Mouse (Mus musculus) kidney, adult 8-10 months (tissue): ENCODE data around the gene Olfr643.

Experiments used
- DNase-seq, 2 experiments: peaks; one replicate each; pipeline ENCODE4 v3.0.0; 2022

Gene Olfr643

DNA sequence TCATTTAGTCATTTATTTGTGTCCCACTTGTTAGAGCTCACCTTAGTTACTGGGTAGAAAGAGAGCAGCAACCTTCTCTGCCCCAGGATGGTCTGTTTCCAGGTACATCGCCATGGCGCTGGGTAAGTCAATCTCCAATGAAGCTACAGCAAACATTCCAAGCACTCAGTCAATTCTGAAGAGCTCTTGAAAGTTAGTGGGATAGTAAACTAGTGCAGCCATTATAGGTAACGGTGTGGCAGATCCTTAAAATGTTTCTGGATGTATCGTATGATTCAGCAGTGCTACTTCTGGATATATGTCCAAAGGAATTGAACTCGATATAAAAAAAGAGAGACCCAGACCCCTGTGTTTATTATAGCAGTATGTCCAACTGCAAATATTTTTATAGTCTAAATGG, at the start of gene Olfr643:
Olfr643 (minus strand) TSS at position 101 of the 400 bp plus-strand sequence.
- no peak for DNase-seq

DNA sequence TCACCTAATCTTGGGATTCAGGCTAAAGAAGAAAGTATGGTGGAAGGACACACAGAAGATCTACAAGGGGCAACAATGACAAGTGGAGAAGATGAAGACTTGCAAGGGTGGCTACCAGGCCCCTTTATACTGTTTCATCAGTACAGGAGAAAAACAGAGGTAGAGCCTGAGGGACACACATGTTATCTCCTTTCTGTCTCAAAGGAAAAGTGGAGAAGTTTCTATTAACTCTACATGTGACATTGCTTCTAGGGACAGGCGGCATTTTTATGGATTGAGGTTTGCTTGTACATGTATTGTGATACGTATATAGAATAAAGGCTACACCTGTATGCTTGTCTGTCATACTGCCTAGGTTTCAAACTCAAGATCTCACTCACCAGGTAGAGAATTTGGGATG, 46.1 kb upstream of the Olfr643 start, which contains the start of gene Olfr648:
Olfr648 (minus strand) TSS at position 101 of the 400 bp plus-strand sequence.
- no peak for DNase-seq

DNA sequence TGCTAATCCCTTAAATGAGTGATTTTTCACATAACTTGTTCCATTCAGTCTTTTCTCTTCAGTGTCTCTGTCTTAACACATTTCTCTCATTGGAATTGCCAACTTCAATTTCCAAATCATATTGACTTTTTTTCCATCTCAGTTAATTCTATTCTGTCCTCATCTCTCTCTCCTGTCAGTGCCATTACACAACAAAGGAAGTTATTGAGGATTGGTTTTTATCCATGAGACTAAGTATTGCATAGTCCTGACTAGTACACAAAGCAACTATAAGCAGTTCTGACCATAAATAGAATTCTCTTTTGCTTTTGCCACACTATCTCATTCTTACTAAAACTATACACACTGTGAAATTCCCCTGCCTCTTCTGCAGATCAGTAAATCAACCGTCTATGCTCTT, 41.9 kb upstream of the Olfr643 start:
- DNase-seq: no peak

DNA sequence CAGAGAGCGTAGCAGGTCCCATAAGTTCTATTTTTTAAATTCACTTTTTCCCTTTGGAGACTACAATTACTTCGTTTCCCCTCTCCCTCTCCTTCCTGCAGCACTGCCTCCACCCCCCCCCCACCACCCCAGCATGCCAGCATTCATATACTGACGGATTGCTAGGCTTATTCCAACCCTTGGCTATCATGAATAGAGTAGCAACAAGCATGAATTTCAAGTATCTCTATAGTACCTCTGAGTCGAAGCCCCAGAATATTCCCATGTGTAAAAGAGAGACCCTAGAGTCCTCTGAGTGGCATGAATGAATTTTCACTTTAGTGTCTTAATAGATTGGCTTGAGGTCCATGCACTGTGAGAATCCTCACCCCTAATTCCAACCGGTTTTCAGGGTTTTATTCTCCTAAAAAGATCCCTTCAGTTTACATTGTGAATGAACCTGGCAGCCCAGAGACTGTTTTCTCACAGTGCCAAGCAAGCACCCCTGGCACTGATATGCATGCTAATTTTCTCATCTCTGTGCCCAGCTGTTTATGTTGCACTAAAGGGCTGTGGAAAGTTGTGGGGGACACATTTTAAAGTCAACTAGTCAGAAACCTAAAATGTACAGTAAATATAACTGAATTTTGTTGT, 41.3 kb upstream of the Olfr643 start:
- no peak for DNase-seq

DNA sequence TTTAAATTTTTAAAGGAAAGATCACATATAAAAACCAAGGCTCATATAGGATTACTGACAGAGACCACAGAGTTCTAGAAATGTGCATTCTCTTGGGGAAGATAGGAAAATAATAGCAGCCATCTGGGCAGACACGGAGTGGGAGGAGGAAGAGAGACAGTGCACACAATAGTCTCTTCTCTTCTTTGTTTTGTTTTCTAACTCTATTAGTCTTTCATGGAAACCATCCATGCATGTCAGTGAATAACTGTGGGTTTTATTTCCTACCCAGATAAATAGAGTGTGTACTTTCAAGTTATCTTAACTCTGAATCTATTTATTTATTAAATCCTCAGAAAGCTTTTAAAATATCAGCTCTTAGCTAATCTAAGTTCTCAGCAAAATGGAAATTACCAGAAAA, 37.9 kb upstream of the Olfr643 start:
- no peak for DNase-seq

DNA sequence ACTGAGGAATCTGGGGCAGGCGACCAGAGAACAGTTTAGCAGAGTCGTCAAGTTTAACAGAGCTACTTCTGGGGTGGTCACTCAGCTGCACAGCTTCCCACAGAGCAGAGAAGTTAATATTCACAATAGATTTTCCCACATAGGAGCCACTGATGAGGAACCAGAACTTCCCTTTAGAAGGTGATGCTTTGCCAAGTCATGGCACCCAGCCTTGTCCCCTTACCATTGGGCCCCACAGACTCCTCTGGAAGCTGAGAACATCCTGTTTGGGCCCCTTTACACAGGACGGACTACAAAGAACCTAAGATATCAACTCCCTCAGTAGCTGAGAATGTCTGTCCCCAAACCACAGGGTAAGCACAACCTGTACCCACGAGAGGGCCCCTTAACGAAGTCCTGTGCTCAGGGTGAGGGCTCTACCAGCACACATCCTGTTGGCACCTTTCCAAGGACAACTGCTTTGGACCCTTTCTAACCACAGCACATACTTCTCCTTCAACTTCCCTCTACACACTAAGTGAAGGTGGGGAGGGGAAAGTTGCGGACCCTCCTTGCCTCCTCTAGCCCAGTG, 32.5 kb upstream of the Olfr643 start:
- DNase-seq: no peak

DNA sequence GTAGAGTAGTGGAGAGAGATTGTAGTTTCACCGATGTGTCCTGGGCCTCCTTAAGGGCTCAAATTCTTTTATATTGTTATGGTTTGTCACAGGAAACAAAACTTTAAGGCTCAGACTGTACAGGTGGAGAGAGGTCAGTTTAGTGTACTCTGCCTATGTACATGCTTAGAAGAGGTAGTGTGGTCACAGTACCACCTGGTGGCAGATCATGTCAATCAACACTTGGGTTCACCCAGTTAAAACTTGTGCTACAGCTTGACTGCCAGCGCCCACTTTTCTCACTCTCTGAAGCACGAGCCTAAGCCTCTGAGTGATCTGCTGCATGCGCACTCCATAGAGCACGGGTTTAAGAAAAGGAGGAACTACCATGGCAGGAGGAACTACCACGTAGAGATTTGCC, 29.9 kb upstream of the Olfr643 start:
- DNase-seq: no peak

DNA sequence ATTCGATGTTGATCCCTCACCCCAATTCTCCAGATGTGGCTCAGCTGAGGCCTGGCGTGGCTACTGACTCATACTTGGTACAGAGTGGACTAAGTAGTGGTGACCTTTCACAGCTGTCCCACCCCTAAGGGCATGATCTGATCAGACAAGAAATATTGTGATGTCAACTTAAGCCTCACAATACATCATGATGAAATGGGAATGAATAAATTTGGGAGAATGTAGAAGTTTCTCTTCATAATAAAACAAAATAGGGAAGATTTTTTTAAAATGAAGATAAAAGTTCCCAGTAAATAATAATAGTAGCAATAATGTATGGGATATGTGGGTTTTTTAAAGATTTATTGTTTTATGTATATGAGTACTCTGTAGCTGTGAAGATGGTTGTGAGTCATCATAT, 13.3 kb upstream of the Olfr643 start, which contains the start of gene Ubqlnl:
Ubqlnl (minus strand) TSS at position 101 of the 400 bp plus-strand sequence.
- DNase-seq: no peak

DNA sequence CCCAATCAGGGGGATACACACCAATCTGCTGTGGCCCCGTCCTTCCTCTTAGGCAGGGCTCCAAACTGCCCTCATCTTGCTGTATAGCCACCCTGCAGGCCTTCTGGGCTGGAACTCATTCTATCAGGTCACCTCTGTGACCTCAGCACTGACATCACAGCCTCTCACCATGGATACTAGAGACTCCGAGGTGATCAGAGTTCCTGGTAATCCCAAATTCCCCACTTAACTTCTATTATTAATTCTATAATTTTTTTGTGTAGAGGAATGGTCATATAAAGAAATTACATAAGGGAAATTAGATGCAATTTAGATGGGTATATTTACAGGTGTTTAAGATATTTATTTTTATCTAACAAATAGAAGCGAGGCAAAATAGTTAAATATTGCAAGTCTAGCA, 6.0 kb upstream of the Olfr643 start, which contains the start of gene Ubqln3:
Ubqln3 (minus strand) TSS at position 101 of the 400 bp plus-strand sequence.
- no peak for DNase-seq

DNA sequence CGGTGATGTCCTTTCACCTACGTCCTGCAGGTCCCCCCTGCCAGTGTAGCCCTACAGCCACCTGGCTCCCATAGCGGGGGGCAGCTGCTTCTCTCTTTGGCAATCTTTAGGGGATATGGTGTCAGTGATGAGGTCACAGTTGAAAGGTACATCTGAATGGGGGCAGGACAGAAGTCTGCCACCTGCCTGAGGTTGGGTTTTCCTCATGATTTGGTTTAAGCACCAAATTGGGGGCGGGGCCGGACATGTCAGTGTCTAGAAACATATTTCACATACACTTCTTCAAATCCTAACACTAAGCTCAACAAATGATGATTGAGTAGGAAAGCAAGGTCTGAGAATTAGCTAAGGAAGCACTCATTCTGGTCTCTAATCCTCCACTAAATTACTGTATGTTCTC, 7.5 kb downstream of the Olfr643 start, which contains the start of gene Ubqln5:
Ubqln5 (minus strand) TSS at position 101 of the 400 bp plus-strand sequence.
- DNase-seq: no peak

DNA sequence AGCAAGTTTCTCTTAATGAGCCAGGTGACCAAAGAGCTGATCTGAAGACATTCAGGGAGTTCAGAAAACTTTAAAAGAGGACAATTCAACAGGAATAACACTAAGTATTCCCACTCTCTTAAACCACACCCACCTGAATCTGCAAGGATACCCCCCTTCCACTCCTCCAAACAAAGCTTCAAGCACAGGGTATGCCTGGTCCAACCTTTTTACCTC, 32.5 kb downstream of the Olfr643 start, which contains the start of gene Olfr646:
Olfr646 (plus strand) TSS at position 117 of the 216 bp plus-strand sequence.
- no peak for DNase-seq

DNA sequence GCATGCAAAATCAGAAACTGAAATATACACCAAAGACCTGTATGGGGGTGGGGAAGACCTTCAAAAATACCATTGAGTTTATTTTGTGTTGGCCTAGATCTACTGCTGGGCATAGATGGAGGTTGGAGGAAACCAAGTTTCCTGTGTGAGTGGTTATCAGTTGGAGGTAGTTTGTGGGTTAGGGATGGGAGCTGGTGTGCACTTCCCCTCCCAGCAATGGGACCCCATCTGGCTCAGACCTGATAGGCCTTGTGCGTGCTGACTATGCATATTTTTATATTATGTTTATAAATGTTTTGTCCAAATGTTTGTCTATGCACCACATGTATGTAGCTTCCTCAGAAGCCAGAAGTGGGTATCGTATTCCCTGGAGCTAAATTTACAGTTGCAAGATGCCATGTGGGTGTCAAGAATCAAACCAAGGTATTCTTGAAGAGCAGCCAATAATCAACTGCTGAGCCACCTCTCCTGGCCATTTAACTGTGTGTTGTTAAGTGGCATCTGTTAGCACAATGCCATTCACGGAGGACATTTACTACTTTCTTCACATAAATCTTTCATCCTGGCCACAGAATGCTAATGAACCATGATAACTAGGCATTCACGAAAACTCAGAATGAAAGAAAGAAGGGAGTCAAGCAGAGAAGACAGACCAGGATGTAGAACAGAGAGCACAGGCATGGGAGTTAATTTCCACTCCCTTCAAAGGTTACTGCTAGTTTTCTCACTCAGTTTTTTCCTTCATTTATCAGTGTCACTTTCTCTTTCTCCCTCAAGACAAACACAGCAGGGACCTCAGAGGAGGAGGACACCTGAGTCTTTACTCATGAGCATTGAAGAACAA, 33.1 kb downstream of the Olfr643 start:
- DNase-seq: no peak

DNA sequence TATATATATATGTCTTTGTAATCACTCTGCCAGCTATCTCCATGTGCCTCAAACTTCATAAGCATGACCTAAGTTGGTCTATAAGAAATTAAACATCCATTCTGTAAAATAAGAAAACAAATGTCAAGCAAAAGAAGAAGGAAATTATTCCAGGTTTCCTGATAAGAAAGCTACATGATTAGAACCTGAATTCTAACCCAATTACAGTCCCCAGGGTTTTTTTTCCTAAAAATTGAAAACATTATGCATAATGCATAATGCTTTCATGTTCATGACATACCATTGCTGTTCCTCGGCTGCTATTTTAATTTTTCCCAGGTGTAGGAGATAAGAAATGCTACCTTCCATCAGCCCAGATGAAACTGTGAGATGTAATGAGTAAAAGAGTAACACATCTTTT, 51.8 kb downstream of the Olfr643 start, which contains the start of gene Olfr645:
Olfr645 (minus strand) TSS at position 101 of the 400 bp plus-strand sequence.
- no peak for DNase-seq

DNA sequence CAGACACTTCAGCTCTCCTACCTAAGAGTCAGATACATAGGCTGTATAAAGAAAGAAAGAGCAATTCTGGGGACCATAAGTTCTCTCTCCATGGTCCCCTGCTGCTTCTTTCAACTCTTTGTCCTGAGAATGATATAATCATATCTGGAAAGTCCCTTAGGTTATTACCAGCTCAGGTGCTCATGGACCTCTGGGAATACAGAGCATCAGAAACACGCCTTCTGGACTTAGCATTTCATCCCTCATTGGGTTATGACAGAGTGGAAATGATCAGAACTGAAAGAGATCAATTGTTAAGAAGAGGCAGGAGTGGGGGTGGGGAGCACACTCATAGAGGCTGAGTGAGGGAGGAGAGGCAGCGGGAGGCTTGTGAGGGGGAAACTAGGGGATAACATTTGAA, 65.4 kb downstream of the Olfr643 start, which contains the start of gene Olfr644:
Olfr644 (minus strand) TSS at position 101 of the 400 bp plus-strand sequence.
- no peak for DNase-seq

DNA sequence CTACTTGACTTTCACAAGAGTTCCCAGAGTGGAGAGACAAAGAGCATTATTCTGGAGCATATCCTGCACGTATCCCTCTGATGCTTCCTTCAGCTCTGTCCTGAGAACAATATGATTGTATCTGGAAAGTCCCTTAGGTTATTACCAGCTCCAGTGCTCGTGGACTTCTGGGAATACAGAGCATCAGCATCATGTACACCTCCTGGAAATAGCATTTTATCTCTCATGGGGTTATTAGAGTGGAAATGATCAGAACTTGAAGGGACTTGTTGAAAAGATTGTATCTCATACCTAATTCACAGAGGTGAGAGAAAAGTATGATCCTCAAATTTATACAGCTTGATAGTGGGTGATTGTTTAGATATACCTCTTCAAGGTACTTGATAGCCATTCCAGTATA, 75.9 kb downstream of the Olfr643 start, which contains the start of gene 4930516K23Rik:
4930516K23Rik (minus strand) TSS at position 101 of the 400 bp plus-strand sequence.
- DNase-seq: no peak

DNA sequence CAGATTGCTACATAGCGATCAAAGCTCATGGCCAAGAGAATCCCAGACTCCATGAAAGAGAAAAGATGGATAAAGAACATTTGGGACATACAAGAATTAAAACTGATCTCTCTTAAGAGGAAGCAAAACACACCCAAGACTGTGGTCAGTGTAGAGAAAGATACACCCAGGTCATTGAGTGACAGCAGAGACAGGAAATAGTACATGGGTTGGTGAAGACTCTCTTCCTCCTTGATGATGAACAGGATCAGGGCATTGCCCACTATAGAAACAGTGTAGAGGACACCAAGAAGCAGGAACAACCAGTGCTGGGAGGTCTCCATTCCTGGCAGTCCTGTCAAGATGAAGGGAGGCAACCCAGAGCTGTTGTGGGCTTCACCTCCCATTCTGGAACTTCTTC, 78.0 kb downstream of the Olfr643 start:
- DNase-seq: no peak

DNA sequence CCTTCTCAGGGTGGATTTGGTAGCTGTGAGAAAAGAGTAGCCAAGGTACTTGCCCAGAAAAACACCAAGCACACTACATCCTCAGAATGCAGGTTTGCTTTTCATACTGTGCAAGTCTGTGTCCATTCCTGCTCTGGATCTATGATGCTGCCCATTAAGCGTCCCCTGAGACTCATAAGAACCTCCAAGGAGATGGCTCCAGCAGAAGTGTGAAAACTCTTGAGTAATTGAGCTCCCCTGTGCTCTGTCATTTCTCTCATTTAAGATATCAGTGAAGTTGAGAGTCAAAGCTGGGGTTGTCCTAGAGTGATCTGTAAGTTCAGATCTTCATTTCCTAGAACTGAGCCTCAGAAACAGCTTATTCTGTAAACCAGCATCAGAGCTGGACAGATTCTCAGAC, 84.6 kb downstream of the Olfr643 start, which contains the start of gene Olfr642:
Olfr642 (minus strand) TSS at position 101 of the 400 bp plus-strand sequence.
- no peak for DNase-seq

DNA sequence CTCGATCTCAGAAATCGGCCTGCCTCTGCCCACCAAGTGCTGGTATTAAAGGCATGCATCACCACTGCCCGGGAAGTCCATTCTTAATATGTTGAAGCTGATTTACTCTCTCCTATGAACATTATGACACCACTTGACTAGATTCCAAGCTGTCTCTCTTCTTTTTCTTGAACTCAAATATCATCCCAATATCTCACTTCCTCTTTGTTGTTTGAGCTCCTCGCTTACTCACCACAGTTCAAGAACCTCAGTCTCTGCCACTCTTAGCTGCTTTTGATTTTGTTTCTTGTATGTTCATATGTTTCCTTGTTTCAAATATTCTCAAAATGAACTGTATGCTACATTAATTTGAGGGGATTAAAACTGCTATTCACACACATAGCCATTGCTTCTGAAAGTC, 86.5 kb downstream of the Olfr643 start:
- no peak for DNase-seq

DNA sequence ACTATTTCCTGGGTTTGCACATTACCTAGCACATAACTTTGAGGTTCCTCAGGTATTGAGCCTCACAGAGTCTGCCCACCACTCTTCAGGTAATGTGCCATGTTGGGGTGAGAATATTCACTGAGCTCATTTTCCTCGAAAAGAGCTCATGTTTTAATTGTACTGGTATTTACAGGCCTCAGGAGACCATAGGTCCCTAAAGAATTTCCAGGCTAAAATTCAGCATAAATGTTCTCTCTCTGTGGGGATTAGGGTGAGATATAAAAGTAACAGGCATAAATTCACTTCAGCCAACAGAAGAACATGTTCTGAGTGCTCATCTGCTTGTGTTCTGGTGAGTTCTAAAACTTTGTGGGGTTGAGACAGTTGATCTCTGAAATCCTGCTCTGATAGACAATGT, 102.1 kb downstream of the Olfr643 start, which contains the start of gene Olfr641:
Olfr641 (plus strand) TSS at position 301 of the 400 bp plus-strand sequence.
- no peak for DNase-seq

DNA sequence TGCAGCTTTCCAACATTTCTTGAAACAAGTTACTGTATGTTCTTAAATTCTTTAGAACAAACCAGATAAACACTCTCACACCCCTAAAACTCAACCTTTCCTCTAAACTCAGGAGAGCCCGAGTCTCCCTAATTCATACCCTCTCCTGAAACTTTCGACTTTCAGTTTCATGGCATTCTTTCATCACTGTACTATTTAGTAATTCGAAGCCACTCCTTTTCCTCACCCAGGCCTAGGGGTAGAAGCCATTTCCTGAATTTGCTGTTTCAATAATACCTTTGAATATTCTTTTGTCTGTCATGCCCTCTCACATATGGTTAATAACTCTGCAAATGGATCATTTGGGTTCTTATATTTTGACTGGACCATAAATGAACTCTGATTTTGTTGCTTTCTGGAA, 110.2 kb downstream of the Olfr643 start:
- no peak for DNase-seq

DNA sequence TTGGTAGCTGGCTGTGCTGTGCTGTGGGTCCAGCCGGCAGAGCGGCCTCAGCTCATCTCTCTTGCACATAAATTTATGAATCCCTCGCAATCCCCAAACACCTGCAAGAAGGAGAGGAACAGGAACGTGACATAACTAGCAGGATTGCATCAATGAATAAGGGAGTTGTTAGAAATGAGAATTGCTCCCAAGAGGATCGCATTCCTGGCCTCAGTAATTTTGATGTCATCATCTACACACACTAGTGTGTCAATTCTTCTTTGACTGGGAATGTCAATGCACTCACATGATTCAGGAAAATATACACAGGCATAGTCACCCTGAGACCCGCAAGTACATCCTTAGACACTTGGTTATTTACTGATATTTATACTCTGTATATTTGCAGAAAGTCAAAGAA, 111.7 kb downstream of the Olfr643 start, which contains the start of gene Olfr640:
Olfr640 (minus strand) TSS at position 101 of the 400 bp plus-strand sequence.
- DNase-seq: no peak

DNA sequence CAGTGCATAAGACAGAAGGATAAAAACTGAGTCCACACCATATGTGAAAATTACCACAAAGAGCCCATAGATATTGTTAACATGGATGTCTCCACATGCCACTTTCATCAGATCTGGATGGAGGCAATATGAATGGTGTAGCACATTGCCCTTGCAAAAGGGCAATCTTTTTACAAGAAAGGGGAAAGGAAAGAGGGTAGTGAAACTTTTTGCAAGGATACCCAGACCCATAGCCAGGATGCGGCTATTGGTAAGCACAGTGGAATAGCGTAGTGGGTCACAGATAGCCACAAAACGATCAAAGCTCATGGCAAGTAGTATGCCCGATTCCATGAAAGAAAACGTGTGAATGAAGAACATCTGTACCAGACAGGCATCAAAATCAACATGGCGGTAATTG, 115.6 kb downstream of the Olfr643 start:
- DNase-seq: no peak

DNA sequence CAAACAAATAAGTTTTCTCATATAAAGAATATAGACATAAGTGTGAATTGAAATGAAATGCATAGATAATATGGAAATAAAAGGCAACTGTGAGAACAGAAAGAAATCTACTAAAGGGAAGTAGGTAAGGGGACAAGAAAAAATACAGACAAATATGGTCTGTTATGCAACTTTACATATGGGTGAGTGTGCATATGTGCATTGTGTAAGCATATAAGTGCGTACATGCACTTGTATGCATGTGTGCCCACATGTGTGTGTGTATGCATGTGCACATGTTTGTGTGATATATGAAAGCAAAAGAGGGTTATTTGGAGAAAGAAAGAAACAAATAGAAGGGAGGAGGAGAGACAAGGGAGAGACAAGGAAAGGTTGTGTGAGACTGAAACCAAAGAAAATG, 118.3 kb downstream of the Olfr643 start:
- DNase-seq: no peak
